Mouse (Mus musculus) central nervous system, embryonic 18 days (tissue): ENCODE data around the gene Ifne. TPM values are rescaled to one million over a fixed set of nuclear protein-coding genes. Genes with fewer than 3 reads are reported as not detected.

Experiments used
- polyA plus RNA-seq: library from polyadenylated mRNA; depleted of rRNA; stranded (reverse); fragments of >200 nt; gene quantifications from 2 replicates; pipeline ENCODE4 v1.2.3, GENCODE M21; 2012; rRNA removed

Ifne gene
- polyA plus RNA-seq = not detected in 2 replicates

DNA sequence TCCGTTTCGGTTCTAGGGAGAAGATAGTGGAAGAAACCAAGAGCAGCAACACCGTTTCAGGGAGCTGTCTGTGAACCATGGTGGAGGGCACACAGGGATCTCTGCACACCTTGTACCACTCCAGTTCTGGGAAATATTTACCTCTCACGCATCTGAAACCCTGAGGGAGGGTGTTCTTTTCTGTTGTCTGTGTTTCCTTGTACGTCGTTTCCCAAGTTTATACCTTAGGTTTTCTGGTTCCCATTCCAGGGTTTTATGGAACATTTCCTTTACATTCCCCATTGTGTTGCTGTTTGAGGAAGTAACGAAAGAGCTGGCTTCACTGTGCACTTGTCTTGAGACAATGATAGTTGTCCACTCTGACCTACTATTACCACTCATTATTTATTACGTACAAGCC is at the start of gene Ifne:
Gene Ifne (minus strand): TSS at position 101 of the 400 bp plus-strand sequence.

DNA sequence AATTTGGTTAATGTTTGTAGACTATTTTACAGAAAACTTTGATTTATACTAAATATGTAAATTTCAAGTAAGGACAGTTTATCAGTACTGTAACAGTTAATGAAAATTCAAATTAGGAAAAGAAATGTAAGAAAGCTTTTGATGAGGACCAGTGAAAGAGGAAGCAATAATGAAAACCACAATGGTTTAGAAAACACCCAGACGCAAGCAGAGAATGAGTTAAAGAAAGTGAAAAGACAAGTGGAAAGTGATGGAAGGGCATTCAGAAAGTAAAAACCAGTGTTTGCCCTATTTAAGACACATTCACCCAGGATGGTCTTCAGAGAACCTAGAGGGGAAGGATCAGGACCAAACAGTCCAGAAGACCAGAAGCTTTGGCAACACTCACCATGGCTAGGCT is 30.3 kb downstream of the Ifne start, which contains the start of gene Ifna1:
Gene Ifna1 (plus strand): TSS at position 390 of the 400 bp plus-strand sequence.

DNA sequence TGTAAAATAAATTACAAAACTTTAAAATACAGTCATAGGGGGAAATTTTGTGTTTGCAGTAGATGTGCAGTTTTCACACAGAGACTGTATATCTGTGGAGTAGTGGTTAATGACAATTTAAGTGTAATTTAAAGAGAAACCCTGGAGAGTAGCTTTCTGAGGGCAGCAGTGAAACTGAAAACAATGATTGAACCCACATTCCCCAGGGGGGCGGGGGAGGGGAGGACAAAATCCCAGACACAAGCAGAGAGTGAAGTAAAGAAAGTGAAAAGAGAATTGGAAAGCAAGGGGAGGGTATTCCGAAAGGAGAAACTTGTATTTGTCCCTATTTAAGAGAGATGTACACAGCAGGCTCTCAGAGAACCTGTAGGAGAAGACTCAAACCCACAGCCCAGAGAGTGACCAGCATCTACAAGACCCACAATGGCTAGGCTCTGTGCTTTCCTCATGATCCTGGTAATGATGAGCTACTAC is 38.5 kb downstream of the Ifne start, which contains the start of gene Ifna4:
Gene Ifna4 (plus strand): TSS at position 424 of the 474 bp plus-strand sequence.

DNA sequence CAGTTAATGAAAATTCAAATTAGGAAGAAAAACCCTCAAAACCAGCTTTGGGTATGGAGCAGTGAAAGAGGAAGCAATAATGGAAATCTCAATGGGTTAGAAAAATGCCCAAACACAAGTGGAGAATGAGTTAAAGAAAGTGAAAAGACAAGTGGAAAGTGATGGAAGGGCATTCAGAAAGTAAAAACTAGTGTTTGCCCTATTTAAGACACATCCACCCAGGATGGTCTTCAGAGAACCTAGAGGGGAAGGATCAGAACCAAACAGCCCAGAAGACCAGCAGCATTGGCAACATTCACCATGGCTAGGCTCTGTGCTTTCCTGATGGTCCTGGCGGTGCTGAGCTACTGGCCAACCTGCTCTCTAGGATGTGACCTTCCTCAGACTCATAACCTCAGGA is 44.8 kb downstream of the Ifne start, which contains the start of gene Ifna5:
Gene Ifna5 (plus strand): TSS at position 301 of the 400 bp plus-strand sequence.

Other genes starting within 250 kb of the Ifne start
- not detected in 2 replicates for gene C87499, start 245.8 kb downstream of the Ifne start, polyA plus RNA-seq
- gene Ifna13, start 235.7 kb downstream of the Ifne start, polyA plus RNA-seq = not detected in 2 replicates
- not detected in 2 replicates for gene Ifna16, start 203.3 kb downstream of the Ifne start, polyA plus RNA-seq
- gene Ifna2, start 196.3 kb downstream of the Ifne start, polyA plus RNA-seq = not detected in 2 replicates
- gene Ifnab, start 188.8 kb downstream of the Ifne start, polyA plus RNA-seq = not detected in 2 replicates
- gene Gm26566, start 158.4 kb downstream of the Ifne start, polyA plus RNA-seq = 1.9 and 2.1 TPM in 2 replicates
- gene Klhl9, start 157.7 kb downstream of the Ifne start, polyA plus RNA-seq = 48.0 and 49.2 TPM in 2 replicates
- not detected in 2 replicates for gene Gm13271, start 125.3 kb downstream of the Ifne start, polyA plus RNA-seq
- 0.04 TPM in 1 of 2 replicates, not detected in the other for gene Gm13283, start 120.1 kb downstream of the Ifne start, polyA plus RNA-seq
- gene Gm13290, start 106.4 kb downstream of the Ifne start, polyA plus RNA-seq = not detected in 2 replicates
- not detected in 2 replicates for gene Gm13289, start 103.3 kb downstream of the Ifne start, polyA plus RNA-seq
- not detected in 2 replicates for gene Gm13272, start 100.4 kb downstream of the Ifne start, polyA plus RNA-seq
- not detected in 2 replicates for gene Ifnz, start 98.1 kb downstream of the Ifne start, polyA plus RNA-seq
- gene Gm13276, start 94.5 kb downstream of the Ifne start, polyA plus RNA-seq = not detected in 2 replicates
- not detected in 2 replicates for gene Gm13277, start 91.6 kb downstream of the Ifne start, polyA plus RNA-seq
- gene Gm13278, start 88.7 kb downstream of the Ifne start, polyA plus RNA-seq = not detected in 2 replicates
- not detected in 2 replicates for gene Gm13275, start 85.7 kb downstream of the Ifne start, polyA plus RNA-seq
- gene Gm13279, start 82.8 kb downstream of the Ifne start, polyA plus RNA-seq = not detected in 2 replicates
- not detected in 2 replicates for gene Gm13285, start 80.5 kb downstream of the Ifne start, polyA plus RNA-seq
- not detected in 2 replicates for gene Gm13287, start 76.9 kb downstream of the Ifne start, polyA plus RNA-seq
- not detected in 2 replicates for gene Gm13288, start 74.7 kb downstream of the Ifne start, polyA plus RNA-seq
- gene Ifna7, start 64.0 kb downstream of the Ifne start, polyA plus RNA-seq = not detected in 2 replicates
- gene Ifna11, start 60.2 kb downstream of the Ifne start, polyA plus RNA-seq = not detected in 2 replicates
- not detected in 2 replicates for gene Ifna6, start 52.8 kb downstream of the Ifne start, polyA plus RNA-seq
- gene Ifna5, start 44.7 kb downstream of the Ifne start, polyA plus RNA-seq = not detected in 2 replicates
- gene Ifna4, start 38.3 kb downstream of the Ifne start, polyA plus RNA-seq = not detected in 2 replicates
- not detected in 2 replicates for gene Ifna1, start 30.1 kb downstream of the Ifne start, polyA plus RNA-seq